Mouse (Mus musculus): ENCODE data around the gene Ubtfl1. TPM values are rescaled to one million over a fixed set of nuclear protein-coding genes. Genes with fewer than 3 reads are reported as not detected.

The Ubtfl1 gene
- polyA plus RNA-seq, 1 experiment from 2014 or later: not detected

Small RNAs within 50 kb of the gene (microRNA-seq; reads per million reads assigned to microRNA genes)
- gene Gm22854: not detected

Other genes starting within 250 kb of the Ubtfl1 start
- 122 and 131 TPM in 2 replicates for gene Chordc1, start 112.3 kb upstream of the Ubtfl1 start, polyA plus RNA-seq (2015; fragmentation: Nextera tagmentation; extraction: Ambion mirVana)
- gene Naalad2, start 1.4 kb upstream of the Ubtfl1 start, polyA plus RNA-seq (2015; fragmentation: Nextera tagmentation; extraction: Ambion mirVana): 8.3 and 8.8 TPM in 2 replicates
- not detected in 2 replicates for gene Mbd3l2, start 26.2 kb downstream of the Ubtfl1 start, polyA plus RNA-seq (2015; fragmentation: Nextera tagmentation; extraction: Ambion mirVana)
- 6.2 and 6.7 TPM in 2 replicates for gene Zfp558, start 73.8 kb downstream of the Ubtfl1 start, polyA plus RNA-seq (2015; fragmentation: Nextera tagmentation; extraction: Ambion mirVana)
- not detected in 2 replicates for gene Mbd3l1, start 73.9 kb downstream of the Ubtfl1 start, polyA plus RNA-seq (2015; fragmentation: Nextera tagmentation; extraction: Ambion mirVana)

Data from kidney, embryonic 16.5 days (tissue).